Mouse (Mus musculus) hindlimb bud, embryonic 11.5 days (tissue): ENCODE measurements at regions not wholly inside any gene's neighbourhood (a gene's known extent, or its start where the extent isn't known, plus 50 kb on each side); places are given as distances from the start of the nearest gene placed in this dataset.

Experiments used
- DNase-seq: peaks from one replicate; pipeline ENCODE4 v3.0.0-alpha.2; 2012; ENCODE audit warnings: low read depth, low spot score; ENCODE audit errors: extremely low spot score

- no peak for DNase-seq
These were observed 86.1 kb downstream of the Abhd5 start for GRCm38 (mm10) chr9:122437464-122437863.

- DNase-seq = no peak
These were observed 95.1 kb downstream of the Abhd5 start for GRCm38 (mm10) chr9:122446387-122447105.

- no peak for DNase-seq
These were observed 96.2 kb downstream of the Abhd5 start for GRCm38 (mm10) chr9:122447568-122447967.

GRCm38 (mm10) chr9:122448342-122448741 lies 96.9 kb downstream of the Abhd5 start:
- DNase-seq = no peak

GRCm38 (mm10) chr9:122450524-122450923 lies 99.1 kb downstream of the Abhd5 start:
- no peak for DNase-seq

- no peak for DNase-seq
These were observed 103.9 kb downstream of the Abhd5 start for GRCm38 (mm10) chr9:122455301-122455700.

GRCm38 (mm10) chr9:122455779-122456178 lies 104.4 kb downstream of the Abhd5 start:
- no peak for DNase-seq

- no peak for DNase-seq
These were observed 108.1 kb downstream of the Abhd5 start for GRCm38 (mm10) chr9:122459491-122459890.

GRCm38 (mm10) chr9:122471539-122471938 lies 120.1 kb downstream of the Abhd5 start:
- DNase-seq = no peak

- no peak for DNase-seq
These were observed 124.9 kb downstream of the Abhd5 start for GRCm38 (mm10) chr9:122476356-122476755.

GRCm38 (mm10) chr9:122487001-122487400 lies 135.6 kb downstream of the Abhd5 start:
- DNase-seq = no peak

GRCm38 (mm10) chr9:122494691-122495090 lies 143.3 kb downstream of the Abhd5 start:
- no peak for DNase-seq

- DNase-seq = no peak
These were observed 145.1 kb downstream of the Abhd5 start for GRCm38 (mm10) chr9:122496482-122496985.

- no peak for DNase-seq
These were observed 150.5 kb downstream of the Abhd5 start for GRCm38 (mm10) chr9:122501864-122502341.

- no peak for DNase-seq
These were observed 170.2 kb downstream of the Abhd5 start for GRCm38 (mm10) chr9:122521569-122521968.

- no peak for DNase-seq
These were observed 174.2 kb downstream of the Abhd5 start for GRCm38 (mm10) chr9:122525621-122526055.

GRCm38 (mm10) chr9:122528267-122528666 lies 176.9 kb downstream of the Abhd5 start:
- DNase-seq = no peak

- DNase-seq = no peak
These were observed 178.3 kb downstream of the Abhd5 start for GRCm38 (mm10) chr9:122529721-122530120.

- DNase-seq = no peak
These were observed 180.4 kb downstream of the Abhd5 start for GRCm38 (mm10) chr9:122531806-122532205.

- no peak for DNase-seq
These were observed 182.9 kb downstream of the Abhd5 start for GRCm38 (mm10) chr9:122534121-122534814.

GRCm38 (mm10) chr9:122534965-122535364 lies 183.6 kb downstream of the Abhd5 start:
- no peak for DNase-seq

GRCm38 (mm10) chr9:122540091-122540490 lies 188.7 kb downstream of the Abhd5 start:
- DNase-seq = no peak
